Mouse (Mus musculus) c-Kit-positive CD71-negative TER-119-negative erythroid progenitor cells, embryonic 14.5 days (primary cell): ENCODE results near the gene D10Wsu102e.

Experiments used
- DNase-seq: peaks from one replicate; pipeline ENCODE4 v3.0.0-alpha.2; 2013; ENCODE audit warnings: low read depth

Gene D10Wsu102e

DNA sequence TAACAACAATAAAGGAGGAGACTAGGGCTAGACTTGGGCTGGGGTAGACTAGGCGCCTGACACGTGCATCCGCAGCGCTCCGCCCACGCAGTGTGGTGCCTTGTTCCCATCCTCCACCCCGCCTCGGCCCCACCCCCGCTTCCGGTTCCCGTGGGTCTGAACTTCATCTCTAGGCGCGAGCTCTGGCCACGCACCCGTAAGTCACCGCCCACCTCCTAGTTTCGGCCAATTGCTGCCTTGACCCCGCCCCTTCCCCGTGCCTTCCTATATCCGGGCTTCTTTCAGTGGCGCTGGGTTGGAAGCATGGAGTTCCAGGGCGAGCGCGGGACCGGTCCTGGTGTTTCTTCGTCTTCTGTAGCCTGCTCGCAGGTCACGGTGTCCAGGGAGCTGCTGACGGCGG lies at the start of gene D10Wsu102e:
Gene D10Wsu102e, plus strand, starts transcription at position 266 of the 400 bp plus-strand sequence.
- DNase-seq: peak; percentile 94

DNA sequence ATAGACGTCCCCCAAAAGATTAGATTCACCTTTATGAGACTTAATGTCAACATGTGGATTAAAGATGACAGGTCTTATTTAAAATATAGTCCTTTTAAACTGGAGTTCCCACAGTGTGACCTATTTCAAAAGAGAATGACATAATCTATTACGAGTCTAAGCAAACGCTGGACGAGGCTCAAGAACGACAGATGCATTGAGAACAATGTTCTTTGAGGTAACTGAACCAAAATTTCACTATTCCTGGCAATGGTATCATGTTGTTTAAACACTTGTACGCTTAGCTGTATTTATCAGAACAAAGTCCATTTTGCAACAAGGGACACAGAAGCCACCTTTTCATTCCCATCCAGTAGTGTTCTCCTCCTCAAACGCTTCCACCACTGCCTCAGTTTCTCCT lies 49.7 kb upstream of the D10Wsu102e start:
- no peak for DNase-seq

DNA sequence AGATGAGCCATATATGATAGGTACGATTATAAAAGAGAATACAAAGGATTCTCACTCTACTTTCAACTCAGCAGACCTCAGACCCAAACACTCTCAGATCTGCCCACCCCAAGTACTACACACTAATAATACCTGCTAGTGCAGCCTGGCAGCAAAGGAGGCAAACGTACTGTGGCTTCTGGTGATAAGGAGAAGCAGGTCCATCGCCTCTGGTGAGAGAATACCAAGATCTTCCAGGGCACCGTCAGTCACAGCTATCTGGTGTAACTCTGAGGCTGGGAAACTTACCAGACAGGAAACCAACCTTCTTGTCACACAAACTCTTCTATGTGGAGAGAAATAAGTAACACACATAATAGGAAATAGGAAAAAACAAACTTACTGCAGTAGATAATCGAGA lies 47.0 kb upstream of the D10Wsu102e start:
- DNase-seq: no peak

DNA sequence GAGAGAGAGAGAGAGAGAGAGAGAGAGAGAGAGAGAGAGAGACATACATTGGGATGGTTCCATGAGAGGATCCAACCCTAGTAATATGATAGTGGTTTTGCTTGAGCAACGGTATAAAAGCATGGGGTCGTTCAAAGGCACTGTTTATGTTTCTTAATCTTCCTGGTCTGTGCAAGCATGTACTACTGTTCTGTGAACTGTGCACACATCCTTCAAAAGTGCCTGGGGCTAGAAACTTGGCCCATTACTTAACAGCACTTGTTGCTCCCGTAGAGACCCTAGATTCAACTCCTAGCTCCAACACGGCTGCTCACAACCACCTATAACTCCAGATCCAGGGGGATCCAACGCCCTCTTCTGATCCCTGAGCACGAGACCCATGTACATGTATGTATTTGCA lies 39.6 kb upstream of the D10Wsu102e start:
- DNase-seq: no peak

- DNase-seq: no peak
These were observed 39.2 kb upstream of the D10Wsu102e start for GRCm38 (mm10) chr10:83320870-83321269.

DNA sequence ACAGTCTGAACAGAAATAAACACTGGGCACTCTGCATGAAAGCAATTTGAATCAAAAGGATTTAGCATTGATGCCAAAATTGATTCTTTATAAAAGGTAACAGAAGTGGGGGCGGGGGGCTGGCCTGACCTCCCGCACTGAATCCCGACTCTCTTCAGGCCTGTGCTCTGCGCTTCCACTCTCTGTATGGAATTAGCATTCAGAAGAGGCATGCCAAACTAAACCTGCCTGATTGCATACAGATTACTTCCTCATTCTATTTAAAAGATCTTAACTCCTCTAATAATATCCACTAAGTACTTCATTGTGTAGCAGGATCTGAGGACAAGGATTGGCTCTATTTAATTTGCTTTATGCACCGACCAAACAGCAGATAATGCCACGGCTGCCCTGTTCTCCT lies 38.5 kb upstream of the D10Wsu102e start:
- DNase-seq: no peak

- DNase-seq: no peak
These were observed 37.4 kb upstream of the D10Wsu102e start for GRCm38 (mm10) chr10:83322551-83323100.

DNA sequence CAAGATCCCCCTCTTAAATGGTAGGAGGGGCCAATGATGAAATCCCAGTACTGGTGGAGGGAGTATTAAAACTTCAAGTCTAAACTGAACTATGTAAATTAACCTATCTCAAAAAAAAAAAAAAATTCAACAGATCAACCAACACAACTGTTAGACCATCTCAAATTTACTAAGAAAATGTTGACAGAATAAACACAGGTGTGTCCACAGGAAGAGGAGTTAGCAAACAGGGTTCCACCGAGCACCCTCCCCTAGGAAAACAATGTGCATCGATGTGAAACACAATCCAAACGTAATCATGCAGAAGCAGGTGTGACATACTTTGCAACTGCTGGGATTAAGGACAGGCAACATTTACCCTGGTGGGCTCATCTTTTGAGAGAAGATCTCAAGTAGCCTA lies 35.1 kb upstream of the D10Wsu102e start:
- no peak for DNase-seq

DNA sequence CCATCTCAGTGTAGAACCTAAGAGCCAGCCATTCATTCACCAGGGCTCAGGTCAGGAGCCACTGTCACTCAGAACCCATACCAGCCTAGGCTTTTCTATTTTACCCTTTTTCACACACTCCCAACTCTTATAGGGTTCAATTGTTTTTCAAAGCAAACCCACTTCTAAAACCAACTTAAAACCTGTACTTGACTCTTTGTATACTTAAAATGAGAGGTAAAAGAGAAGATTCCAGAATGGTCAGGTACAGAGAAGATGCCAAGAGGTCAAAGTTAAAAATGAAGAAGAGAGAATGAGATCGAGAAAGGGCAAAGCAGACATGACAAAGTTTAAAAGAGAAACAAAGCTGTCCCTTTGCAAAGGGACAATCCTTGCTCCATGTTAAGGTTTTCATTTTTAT lies 34.1 kb upstream of the D10Wsu102e start:
- no peak for DNase-seq

DNA sequence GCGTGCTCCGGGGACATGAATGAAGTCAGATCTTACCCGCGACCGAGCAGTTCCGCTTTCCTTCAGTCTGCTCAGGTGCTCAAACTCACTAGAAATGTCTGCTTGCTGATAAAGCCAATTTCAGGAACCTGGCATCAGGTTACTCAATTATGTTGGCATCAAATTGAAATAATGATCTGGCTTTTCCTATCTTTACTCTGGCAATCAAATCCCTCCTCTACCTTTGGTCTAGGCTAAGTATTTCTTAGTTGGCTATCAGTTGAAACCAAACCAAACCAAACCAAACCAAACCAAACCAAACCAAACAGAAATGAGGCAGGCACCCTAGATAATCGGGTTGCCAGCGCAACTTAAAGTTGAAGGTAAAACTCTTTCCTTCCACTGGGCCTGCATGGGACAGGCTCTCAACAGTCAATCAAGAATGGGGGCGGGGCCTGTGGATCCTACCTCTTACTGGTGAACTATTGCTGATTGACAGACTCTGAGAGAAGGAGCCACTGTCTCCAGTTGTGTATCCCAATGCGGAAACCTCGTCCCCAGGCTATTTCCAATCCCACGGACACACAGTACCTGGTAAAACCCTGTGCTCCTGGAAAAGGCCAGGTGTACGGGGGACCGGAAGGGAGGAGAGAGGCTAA lies 33.3 kb upstream of the D10Wsu102e start:
- no peak for DNase-seq

DNA sequence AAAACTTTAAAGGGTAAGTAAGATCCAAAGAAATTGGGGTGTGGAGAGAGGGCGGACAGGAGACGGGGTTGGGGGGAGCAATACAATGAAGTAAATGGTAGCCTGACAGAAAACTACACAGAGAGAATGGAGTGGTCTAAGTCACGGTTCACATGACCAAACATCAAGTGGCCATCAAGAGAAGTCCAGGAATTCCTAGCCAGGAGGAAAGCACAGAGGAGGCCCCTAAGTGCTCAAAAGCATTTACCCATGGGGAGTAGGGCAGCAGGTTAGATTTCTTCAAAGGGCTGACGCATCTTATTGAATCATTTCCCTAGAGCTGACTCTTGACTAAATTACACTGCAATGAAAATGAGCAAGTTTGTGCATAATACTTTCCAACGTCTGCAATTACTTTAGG lies 31.2 kb upstream of the D10Wsu102e start:
- no peak for DNase-seq

DNA sequence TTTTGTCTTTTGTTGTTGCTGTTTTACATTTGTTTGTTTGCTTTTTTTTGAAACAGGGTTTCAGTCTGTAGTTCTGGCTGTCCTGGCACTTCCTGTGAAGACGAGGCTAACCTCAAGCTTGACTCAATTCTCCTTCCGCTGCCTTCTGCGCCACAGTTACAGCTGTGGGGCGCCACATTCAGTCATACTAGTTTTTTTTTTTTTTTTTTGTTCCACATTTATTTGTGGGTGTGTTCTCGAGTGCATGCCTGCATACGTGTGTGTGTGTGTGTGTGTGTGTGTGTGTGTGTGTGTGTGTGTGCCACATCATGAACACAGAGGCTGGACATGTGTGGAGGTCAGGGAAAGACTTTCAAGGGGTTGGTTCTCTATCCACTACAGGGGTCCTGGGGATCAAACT lies 29.7 kb upstream of the D10Wsu102e start:
- no peak for DNase-seq

DNA sequence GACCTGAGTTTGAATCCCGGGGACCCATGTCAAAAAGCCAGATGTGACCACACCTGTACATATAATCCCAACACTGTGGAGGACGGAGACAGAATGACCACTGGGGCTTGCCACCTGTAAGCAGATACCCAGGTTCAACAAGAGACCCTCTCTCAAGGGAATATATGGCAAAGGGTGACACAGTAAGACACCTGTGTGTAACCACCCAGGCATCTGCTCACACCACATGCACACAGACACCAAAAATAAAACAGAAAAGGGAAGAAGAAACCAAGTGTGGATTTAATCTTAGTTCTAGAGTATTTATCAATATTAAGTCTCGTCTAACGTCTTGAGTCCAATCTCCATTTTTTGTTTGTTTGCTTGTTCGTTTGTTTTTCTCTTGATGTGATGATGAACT lies 28.2 kb upstream of the D10Wsu102e start:
- no peak for DNase-seq

DNA sequence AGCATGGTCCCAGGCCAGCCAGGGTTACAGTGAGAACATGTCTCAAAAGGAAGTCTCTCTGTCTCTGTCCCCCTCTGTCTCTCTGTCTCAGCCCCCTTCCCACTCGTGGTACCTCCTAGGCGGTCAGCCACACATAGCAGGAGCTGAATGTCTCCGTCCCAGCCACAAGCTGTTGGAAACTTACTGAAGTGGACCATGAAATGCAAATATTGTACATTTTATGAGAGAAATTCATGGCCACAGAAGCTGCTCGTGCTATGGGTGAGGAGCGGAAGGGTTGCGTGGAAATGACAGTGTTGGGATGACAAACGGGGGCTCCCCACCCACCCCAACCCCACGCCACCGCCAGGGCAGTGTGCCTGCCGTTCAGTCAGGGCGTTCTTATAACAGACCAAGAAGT lies 27.4 kb upstream of the D10Wsu102e start:
- no peak for DNase-seq

- DNase-seq: no peak
These were observed 23.7 kb upstream of the D10Wsu102e start for GRCm38 (mm10) chr10:83336336-83336735.

- no peak for DNase-seq
These were observed 22.7 kb upstream of the D10Wsu102e start, which contains the start of gene Slc41a2 for GRCm38 (mm10) chr10:83337159-83337951. TSS of gene Slc41a2 (minus strand) at chr10:83337882.

- DNase-seq: no peak
These were observed 21.9 kb upstream of the D10Wsu102e start for GRCm38 (mm10) chr10:83337971-83338598.

DNA sequence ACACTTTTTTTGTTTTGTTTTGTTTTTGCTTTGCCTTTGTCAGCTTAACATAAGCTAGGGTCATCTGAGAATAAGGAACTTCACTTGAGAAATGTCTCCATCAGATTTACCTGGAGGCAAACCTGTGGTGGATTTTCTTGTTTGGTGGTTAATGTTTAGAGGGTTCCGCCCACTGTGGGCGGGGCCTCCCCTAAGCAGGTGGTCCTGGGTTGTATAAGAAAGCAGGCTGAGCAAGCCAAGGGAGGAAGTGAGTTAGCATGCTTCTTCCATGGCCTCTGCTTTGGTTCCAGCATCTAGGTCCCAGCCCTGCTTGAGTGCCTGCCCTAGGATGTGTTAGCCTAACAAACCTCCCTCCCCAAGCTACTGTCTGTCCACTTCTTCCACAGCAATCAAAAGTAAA lies 18.8 kb upstream of the D10Wsu102e start:
- no peak for DNase-seq

DNA sequence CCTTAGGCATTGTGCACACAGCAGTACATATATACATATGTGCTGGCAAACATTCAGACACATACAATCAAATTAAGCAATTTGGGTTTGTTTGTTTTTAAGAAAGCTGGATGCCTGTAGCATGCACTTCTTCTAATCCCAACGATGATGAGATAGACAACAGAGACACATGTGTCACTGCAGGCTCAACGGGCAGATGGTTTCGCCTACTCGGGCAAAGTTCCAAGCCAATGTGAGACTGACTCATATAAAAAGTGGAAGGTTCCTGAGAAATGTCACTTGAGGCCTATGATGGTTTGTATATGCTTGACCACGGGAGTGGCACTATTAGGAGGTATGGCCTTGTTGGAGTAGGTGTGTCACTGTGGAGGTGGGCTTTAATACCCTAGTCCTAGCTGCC lies 16.9 kb upstream of the D10Wsu102e start:
- DNase-seq: no peak

DNA sequence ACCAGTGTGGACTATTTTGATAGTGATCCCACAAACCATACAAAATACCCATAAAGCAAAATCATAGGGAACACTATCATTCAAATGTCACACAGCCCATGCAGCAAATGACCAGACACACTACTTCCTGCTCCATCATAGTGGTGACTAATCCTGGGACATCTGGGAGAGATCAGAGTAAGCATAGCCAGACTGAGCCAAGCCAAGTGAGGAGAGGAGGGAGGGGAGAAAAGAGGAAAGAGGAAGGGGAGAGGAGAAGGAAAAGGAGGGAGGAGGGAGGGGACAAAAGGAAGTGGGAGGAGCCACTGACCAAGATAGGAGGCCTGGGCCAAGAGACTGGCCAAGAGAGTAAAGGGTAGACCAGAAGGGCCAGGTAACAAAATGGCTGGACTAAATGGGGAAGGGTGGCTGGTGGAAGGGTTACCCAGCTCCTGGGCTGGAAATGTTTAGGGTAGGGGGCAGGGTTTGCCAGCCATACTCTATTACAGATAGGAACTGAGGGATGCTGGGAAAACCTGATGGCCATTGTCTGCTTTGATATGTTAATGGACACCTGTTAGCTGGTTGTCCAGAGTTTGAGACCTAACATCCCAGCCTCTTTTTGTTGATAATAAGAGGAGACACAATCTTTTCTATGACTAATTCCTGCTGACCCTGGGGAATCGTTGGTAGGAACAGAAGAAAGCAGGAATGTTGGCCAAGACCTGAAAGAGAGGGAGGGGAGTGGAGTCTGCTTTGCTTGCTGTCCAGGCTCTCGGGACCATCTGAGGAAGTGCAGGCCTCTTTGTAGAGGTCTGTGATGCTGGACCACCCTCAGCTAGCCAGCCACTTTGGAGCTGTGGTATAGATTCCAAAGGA lies 16.0 kb upstream of the D10Wsu102e start:
- no peak for DNase-seq

- DNase-seq: no peak
These were observed 14.2 kb upstream of the D10Wsu102e start for GRCm38 (mm10) chr10:83345693-83346358.
